Mouse (Mus musculus): ENCODE measurements around the gene 1810013L24Rik. TPM values are rescaled to one million over a fixed set of nuclear protein-coding genes. Genes with fewer than 3 reads are reported as not detected.

The 1810013L24Rik gene
- polyA plus RNA-seq, 1 experiment, result 29.5 TPM

DNA sequence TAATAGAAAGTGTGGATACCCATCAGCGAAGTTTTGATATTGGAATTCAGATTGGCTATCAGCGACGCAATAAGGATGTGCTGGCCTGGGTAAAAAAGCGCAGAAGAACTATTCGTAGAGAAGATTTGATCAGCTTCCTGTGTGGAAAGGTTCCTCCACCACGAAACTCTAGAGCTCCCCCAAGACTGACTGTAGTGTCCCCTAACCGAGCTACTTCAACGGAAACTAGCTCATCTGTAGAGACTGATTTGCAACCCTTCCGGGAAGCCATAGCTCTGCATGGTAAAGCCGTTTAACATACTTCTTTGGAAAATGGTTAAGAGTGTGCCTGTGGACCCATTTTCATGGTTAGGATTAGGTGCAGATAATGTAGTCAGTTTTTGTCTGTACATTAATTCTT, 13.1 kb downstream of the 1810013L24Rik start:
- Histone ChIP-seq H3K27me3 (ENCODE audit: control insufficient read depth, insufficient read depth, low read length) (no peaks in the 10 kb centered on the region), H3K4me1 (replicated peaks; ENCODE audit: control insufficient read depth, insufficient read depth, low read length) (0 out of 2 replicates have a peak, but pooled peaks cover 2% of the 10 kb centered on the region), H3K36me3 (ENCODE audit: control insufficient read depth, insufficient read depth, low read length) (peaks cover 61% of the 10 kb centered on the region), H3K27ac (ENCODE audit: control insufficient read depth, insufficient read depth, low read length) (no peak overlapping the region), H3K4me3 (ENCODE audit: control insufficient read depth, insufficient read depth, low read length) (no peak overlapping the region)
- DNase-seq, result no peak
- TF ChIP-seq CTCF (IDR thresholded peaks at IDR 0.05; ENCODE audit: borderline replicate concordance, control insufficient read depth, extremely low read depth, insufficient read depth, low read length, poor library complexity) (no peak), POLR2A (IDR thresholded peaks at IDR 0.05; ENCODE audit: control insufficient read depth, extremely low read depth, insufficient read depth, low read length, poor library complexity) (no peak)
- 81% methylated on average over 10 of the region's 10 CpGs for WGBS

DNA sequence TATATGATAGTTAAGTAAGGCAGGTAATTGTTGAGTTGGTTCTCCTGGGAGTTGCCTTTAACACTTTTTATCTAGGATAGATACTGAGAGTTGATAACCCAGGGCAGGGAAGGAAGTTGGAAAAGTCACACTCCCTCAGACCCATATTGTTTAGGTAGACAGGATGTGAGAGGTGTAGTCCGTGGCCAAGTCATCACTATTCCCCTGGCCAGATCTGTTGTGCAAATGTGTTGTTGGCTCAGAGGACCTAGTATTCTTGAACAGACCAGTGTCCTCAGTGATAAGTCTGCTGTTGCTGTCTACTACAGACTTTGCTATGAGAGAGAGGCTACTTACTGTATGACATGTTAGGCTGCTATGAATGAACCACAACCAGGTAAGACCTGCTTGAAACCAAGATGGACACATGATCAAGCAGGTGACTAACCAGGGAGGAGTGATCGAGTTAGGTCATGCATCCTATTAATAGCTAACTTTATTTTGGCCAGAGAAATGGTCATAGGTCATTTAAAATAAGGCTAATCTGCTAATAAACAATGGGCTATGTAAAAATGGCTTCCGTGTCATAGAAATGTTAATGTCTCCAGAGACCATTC, 13.8 kb downstream of the 1810013L24Rik start:
- Histone ChIP-seq H3K36me3 (ENCODE audit: control insufficient read depth, insufficient read depth, low read length) (peaks cover 62% of the 10 kb centered on the region), H3K4me3 (ENCODE audit: control insufficient read depth, insufficient read depth, low read length) (no peak overlapping the region), H3K4me1 (replicated peaks; ENCODE audit: control insufficient read depth, insufficient read depth, low read length) (no peaks in the 10 kb centered on the region), H3K27ac (ENCODE audit: control insufficient read depth, insufficient read depth, low read length) (no peak overlapping the region), H3K27me3 (ENCODE audit: control insufficient read depth, insufficient read depth, low read length) (no peaks in the 10 kb centered on the region)
- 90% methylated on average over 3 of the region's 3 CpGs for WGBS
- no peak for DNase-seq
- TF ChIP-seq CTCF (IDR thresholded peaks at IDR 0.05; ENCODE audit: borderline replicate concordance, control insufficient read depth, extremely low read depth, insufficient read depth, low read length, poor library complexity) (no peak), POLR2A (IDR thresholded peaks at IDR 0.05; ENCODE audit: control insufficient read depth, extremely low read depth, insufficient read depth, low read length, poor library complexity) (no peak)

DNA sequence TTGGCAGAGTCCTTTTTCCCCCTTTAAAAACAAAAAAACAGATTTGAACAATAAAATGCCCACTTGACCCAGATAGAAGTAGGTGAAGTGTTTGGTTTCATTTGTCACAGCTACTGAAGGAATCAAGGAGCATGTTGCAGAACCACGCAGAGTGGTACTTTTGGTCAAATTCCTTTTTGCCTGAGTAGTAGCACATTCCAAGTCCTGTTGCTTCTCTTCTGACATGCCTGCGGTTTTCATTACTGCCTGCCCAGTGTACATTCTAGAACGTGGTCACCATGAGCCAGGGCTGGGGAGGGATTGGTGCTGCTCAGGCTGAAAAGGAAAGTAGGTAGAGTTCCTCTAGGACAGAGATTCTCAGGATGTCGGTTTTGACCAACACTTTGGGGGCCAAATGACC, 16.1 kb downstream of the 1810013L24Rik start:
- H3K27me3 ChIP-seq (ENCODE audit: control insufficient read depth, insufficient read depth, low read length), result no peaks in the 10 kb centered on the region
- DNase-seq, result no peak
- H3K27ac ChIP-seq (ENCODE audit: control insufficient read depth, insufficient read depth, low read length), result no peak overlapping the region
- no peaks in the 10 kb centered on the region for H3K4me1 ChIP-seq (replicated peaks; ENCODE audit: control insufficient read depth, insufficient read depth, low read length)
- WGBS, result 89% methylated on average over 4 of the region's 4 CpGs
- peaks cover 62% of the 10 kb centered on the region for H3K36me3 ChIP-seq (ENCODE audit: control insufficient read depth, insufficient read depth, low read length)
- TF ChIP-seq CTCF (IDR thresholded peaks at IDR 0.05; ENCODE audit: borderline replicate concordance, control insufficient read depth, extremely low read depth, insufficient read depth, low read length, poor library complexity) (no peak), POLR2A (IDR thresholded peaks at IDR 0.05; ENCODE audit: control insufficient read depth, extremely low read depth, insufficient read depth, low read length, poor library complexity) (no peak)
- no peak overlapping the region for H3K4me3 ChIP-seq (ENCODE audit: control insufficient read depth, insufficient read depth, low read length)

- DNase-seq, result no peak
- no peaks in the 10 kb centered on the region for H3K27me3 ChIP-seq (ENCODE audit: control insufficient read depth, insufficient read depth, low read length)
- peaks cover 60% of the 10 kb centered on the region for H3K36me3 ChIP-seq (ENCODE audit: control insufficient read depth, insufficient read depth, low read length)
- no peak overlapping the region for H3K27ac ChIP-seq (ENCODE audit: control insufficient read depth, insufficient read depth, low read length)
- 59% methylated on average over 4 of the region's 4 CpGs for WGBS
- no peaks in the 10 kb centered on the region for H3K4me1 ChIP-seq (replicated peaks; ENCODE audit: control insufficient read depth, insufficient read depth, low read length)
- TF ChIP-seq CTCF (IDR thresholded peaks at IDR 0.05; ENCODE audit: borderline replicate concordance, control insufficient read depth, extremely low read depth, insufficient read depth, low read length, poor library complexity), result no peak
- no peak for TF ChIP-seq POLR2A (IDR thresholded peaks at IDR 0.05; ENCODE audit: control insufficient read depth, extremely low read depth, insufficient read depth, low read length, poor library complexity)
- H3K4me3 ChIP-seq (ENCODE audit: control insufficient read depth, insufficient read depth, low read length), result no peak overlapping the region
Measured at GRCm38 (mm10) chr16:8848309-8849068, 18.6 kb downstream of the 1810013L24Rik start.

DNA sequence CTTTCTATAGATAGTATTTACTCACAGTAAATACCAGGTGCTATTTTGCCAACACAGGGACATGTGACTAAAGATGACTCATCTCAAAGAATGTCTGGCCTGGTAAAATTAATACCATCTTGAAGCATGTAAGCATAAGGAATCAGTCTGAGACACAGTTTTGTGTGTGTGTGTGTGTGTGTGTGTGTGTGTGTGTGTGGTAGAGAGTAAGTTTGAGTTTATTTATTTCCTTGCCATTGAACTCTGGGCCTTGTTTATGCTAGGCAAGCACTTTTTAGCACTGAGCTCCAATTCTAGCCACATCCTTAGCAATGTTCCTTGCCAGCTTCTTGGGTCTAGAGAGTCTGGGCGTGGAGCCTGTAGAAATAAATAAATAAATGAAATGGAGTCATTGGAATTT, 20.0 kb downstream of the 1810013L24Rik start:
- no peaks in the 10 kb centered on the region for H3K27me3 ChIP-seq (ENCODE audit: control insufficient read depth, insufficient read depth, low read length)
- no peak overlapping the region for H3K27ac ChIP-seq (ENCODE audit: control insufficient read depth, insufficient read depth, low read length)
- no peaks in the 10 kb centered on the region for H3K4me1 ChIP-seq (replicated peaks; ENCODE audit: control insufficient read depth, insufficient read depth, low read length)
- H3K36me3 ChIP-seq (ENCODE audit: control insufficient read depth, insufficient read depth, low read length), result peaks cover 60% of the 10 kb centered on the region
- 92% methylated on average over 1 of the region's 1 CpGs for WGBS
- no peak for TF ChIP-seq POLR2A (IDR thresholded peaks at IDR 0.05; ENCODE audit: control insufficient read depth, extremely low read depth, insufficient read depth, low read length, poor library complexity)
- H3K4me3 ChIP-seq (ENCODE audit: control insufficient read depth, insufficient read depth, low read length), result no peak overlapping the region
- DNase-seq, result no peak

DNA sequence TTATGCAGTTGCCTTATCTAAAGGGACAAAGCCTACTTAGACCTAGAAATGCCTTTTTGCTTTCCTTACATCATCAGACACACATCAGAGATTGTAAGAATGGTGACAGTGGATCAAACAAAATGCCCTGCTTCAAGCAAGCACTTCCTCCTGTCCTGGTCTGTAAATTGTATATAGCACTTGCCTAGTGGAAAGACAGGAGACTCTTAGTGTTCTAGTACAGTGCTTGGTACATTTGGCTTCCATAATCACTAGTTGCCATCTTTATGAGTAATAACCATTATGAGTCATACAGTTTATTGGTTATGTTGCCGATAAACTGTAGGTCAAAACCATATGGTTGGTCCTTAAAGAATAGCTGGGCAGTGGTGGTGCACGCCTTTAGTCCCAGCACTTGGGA, 25.2 kb downstream of the 1810013L24Rik start:
- Histone ChIP-seq H3K36me3 (ENCODE audit: control insufficient read depth, insufficient read depth, low read length) (peaks cover 75% of the 10 kb centered on the region), H3K4me3 (ENCODE audit: control insufficient read depth, insufficient read depth, low read length) (no peak overlapping the region), H3K27me3 (ENCODE audit: control insufficient read depth, insufficient read depth, low read length) (no peaks in the 10 kb centered on the region), H3K4me1 (replicated peaks; ENCODE audit: control insufficient read depth, insufficient read depth, low read length) (no peaks in the 10 kb centered on the region), H3K27ac (ENCODE audit: control insufficient read depth, insufficient read depth, low read length) (no peak overlapping the region)
- 97% methylated on average over 2 of the region's 2 CpGs for WGBS
- DNase-seq, result no peak
- TF ChIP-seq CTCF (IDR thresholded peaks at IDR 0.05; ENCODE audit: borderline replicate concordance, control insufficient read depth, extremely low read depth, insufficient read depth, low read length, poor library complexity), result no peak
- no peak for TF ChIP-seq POLR2A (IDR thresholded peaks at IDR 0.05; ENCODE audit: control insufficient read depth, extremely low read depth, insufficient read depth, low read length, poor library complexity)
